Mouse (Mus musculus) ES-E14 (cell line): ENCODE results near the gene Crybg2. TPM values are rescaled to one million over a fixed set of nuclear protein-coding genes. Genes with fewer than 3 reads are reported as not detected.
A peak's percentile ranks its signal among the peaks of the same experiment; 100 is the strongest.

ENCODE experiments used
- DNase-seq: peaks from one replicate; pipeline ENCODE4 v3.0.0-alpha.2; 2013; ENCODE audit warnings: low read depth, low spot score
- H3K27ac ChIP-seq: 2 replicates; pipeline ENCODE4 v1.5.1; 2012; ENCODE audit warnings: low read depth, mild to moderate bottlenecking, low read length, moderate library complexity, mixed read lengths; ENCODE audit not compliant: poor library complexity, insufficient read depth, severe bottlenecking
- H3K36me3 ChIP-seq: 2 replicates; pipeline ENCODE4 v1.6.1; 2012; ENCODE audit warnings: mild to moderate bottlenecking, low read length, moderate library complexity, mixed read lengths; ENCODE audit not compliant: control insufficient read depth, poor library complexity, insufficient read depth, severe bottlenecking
- H3K4me1 ChIP-seq, 2 experiments: fragments of 150-350 bp in 1 of 2; sonication (generic) in 1 of 2; 2 replicates each; pipeline ENCODE4 v1.6.1; 2012; ENCODE audit warnings: low read length in 2 of 2, mild to moderate bottlenecking in 1 of 2, mixed read lengths in 1 of 2; ENCODE audit not compliant: control insufficient read depth in 2 of 2, insufficient read depth in 2 of 2, poor library complexity in 1 of 2
- H3K4me3 ChIP-seq, 2 experiments: fragments of 150-350 bp in 1 of 2; sonication (generic) in 1 of 2; 2 replicates each; pipeline ENCODE4 v1.5.1; 2012; ENCODE audit warnings: low read length in 2 of 2, low read depth in 1 of 2, mild to moderate bottlenecking in 1 of 2, mixed read lengths in 1 of 2; ENCODE audit not compliant: insufficient read depth in 1 of 2, poor library complexity in 1 of 2, severe bottlenecking in 1 of 2
- H3K9ac ChIP-seq: 2 replicates; pipeline ENCODE4 v1.6.1; 2012; ENCODE audit warnings: low read depth, mild to moderate bottlenecking, low read length, mixed read lengths; ENCODE audit not compliant: poor library complexity, insufficient read depth, severe bottlenecking
- H3K9me3 ChIP-seq: fragments of 150-350 bp; sonication (generic); 2 replicates; pipeline ENCODE4 v1.6.1; 2012; ENCODE audit warnings: low read depth, mild to moderate bottlenecking, low read length; ENCODE audit not compliant: control insufficient read depth, insufficient read depth
- CHD2 ChIP-seq: IDR thresholded peaks from 2 replicates; pipeline ENCODE4 v1.6.1; 2014; ENCODE audit warnings: mild to moderate bottlenecking, low read depth, low read length, inconsistent platforms
- HCFC1 ChIP-seq: IDR thresholded peaks from 2 replicates; pipeline ENCODE4 v1.6.1; 2012; ENCODE audit warnings: low read length, inconsistent platforms, borderline replicate concordance; ENCODE audit not compliant: insufficient read depth
- MAFK ChIP-seq: IDR thresholded peaks from 2 replicates; pipeline ENCODE4 v1.6.1; 2014; ENCODE audit warnings: mild to moderate bottlenecking, low read depth, low read length, inconsistent platforms; ENCODE audit not compliant: insufficient read depth
- ZC3H11A ChIP-seq: IDR thresholded peaks from 2 replicates; pipeline ENCODE4 v1.6.1; 2012; ENCODE audit warnings: low read depth, mild to moderate bottlenecking, inconsistent platforms, low read length, borderline replicate concordance
- ZNF384 ChIP-seq: IDR thresholded peaks from 2 replicates; pipeline ENCODE4 v1.6.1; 2012; ENCODE audit warnings: low read depth, low read length, inconsistent platforms
- in situ Hi-C, 2 experiments: fragments of 600-800 bp; cut with MboI; formaldehyde crosslinking; loops; one replicate each; pipeline ENCODE4 v1.15.1; 2025; ENCODE audit warnings: low sequenced_read_pairs in 2 of 2, inconsistent platforms in 1 of 2; ENCODE audit not compliant: unreplicated experiment in 2 of 2
- total RNA-seq: library from RNA; depleted of rRNA; stranded (reverse); fragments of 300-350 nt; gene quantifications from 2 replicates; pipeline ENCODE4 v1.2.3, GENCODE M21; 2012

Gene Crybg2
- total RNA-seq, 1 experiment, result 12.6 TPM

DNA sequence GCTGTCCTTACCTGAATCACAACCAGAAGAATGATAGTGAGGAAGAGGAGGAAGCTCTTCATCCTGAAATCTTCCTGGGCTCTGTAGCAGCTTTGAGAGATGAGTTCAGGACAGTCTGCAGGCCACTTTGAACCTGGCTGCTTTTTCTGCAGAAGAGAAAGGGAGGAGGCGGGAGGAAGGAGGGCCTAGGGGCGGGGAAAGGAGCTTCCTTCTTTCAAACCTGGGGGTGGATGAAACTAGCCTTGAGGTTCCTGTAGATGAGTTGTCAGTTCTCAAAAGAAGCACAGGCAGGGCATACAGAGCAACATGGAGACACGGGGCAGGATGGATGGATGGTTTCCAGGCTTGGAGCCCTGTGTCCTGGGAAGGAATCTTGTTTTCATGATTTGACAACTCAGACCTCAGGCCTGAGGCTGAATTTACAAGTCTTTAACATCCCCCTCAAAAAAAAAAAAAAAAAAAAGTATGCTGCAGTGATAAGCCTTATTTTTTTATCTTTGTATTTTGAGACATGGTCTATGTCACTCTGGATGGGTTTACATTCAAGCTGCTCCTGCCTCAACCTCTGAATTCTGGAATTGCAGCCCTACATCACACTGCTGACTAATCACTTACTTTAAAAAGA is 34.4 kb downstream of the Crybg2 start, which contains the start of gene Cd52:
TSS of gene Cd52 (minus strand) at position 160 of the 625 bp plus-strand sequence.
- H3K36me3 ChIP-seq, result no peaks in the 10 kb centered on the region
- no peak within 1 kb of the TSS for H3K27ac ChIP-seq
- H3K9ac ChIP-seq, result no peak within 1 kb of the TSS
- no peaks in the 10 kb centered on the region for H3K9me3 ChIP-seq
- H3K4me3 ChIP-seq, result no peak within 1 kb of the TSS
- in situ Hi-C loops, result no loop called here
- H3K4me1 ChIP-seq, result peaks cover 0 to 4% of the 10 kb centered on the region in 2 experiments; a peak in 1 of 4 replicates
- no peak for DNase-seq
- no peak for TF ChIP-seq MAFK
- 0 out of 2 replicates have a peak, but pooled peaks have one; percentile 10 for TF ChIP-seq ZNF384

- peaks cover 0 to 4% of the 10 kb centered on the region in 2 experiments; a peak in 1 of 4 replicates for H3K4me1 ChIP-seq
- no peak overlapping the region for H3K9ac ChIP-seq
- no peak overlapping the region for H3K27ac ChIP-seq
- no peak for DNase-seq
- H3K36me3 ChIP-seq, result no peaks in the 10 kb centered on the region
- no peak overlapping the region for H3K4me3 ChIP-seq
- TF ChIP-seq ZNF384, result no peak
- in situ Hi-C loops, result no loop called here
- no peaks in the 10 kb centered on the region for H3K9me3 ChIP-seq
Measured at GRCm38 (mm10) chr4:134096120-134096519, 35.5 kb downstream of the Crybg2 start.

DNA sequence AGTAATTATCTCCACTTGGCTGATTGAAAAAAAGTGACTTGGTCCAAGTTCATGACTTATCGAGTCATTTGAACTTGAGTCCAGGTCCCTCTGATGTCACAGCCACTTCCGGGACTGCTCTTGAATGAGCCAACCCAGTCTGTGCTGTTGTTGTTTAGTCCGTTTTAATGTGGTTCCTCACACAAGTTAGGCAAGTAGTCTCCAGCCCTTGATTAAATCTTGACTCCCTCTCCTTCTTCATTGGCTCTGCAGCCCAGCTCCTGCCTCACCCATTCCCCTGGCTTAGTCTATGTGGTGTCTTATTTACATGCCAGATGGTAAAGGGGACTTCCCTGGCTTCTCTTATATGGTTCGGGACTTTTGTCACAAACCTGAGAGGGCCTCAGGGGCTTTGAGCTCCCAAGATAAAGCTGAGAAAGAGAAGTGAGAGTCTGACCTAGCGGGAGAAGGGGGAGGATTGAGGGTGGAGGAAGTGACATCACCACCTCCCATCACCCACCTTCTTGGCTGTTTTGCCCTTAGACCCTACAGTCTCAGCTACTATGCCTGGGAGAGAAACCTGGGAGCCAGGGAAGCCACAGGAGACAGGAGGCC is 36.5 kb downstream of the Crybg2 start:
- H3K36me3 ChIP-seq, result no peaks in the 10 kb centered on the region
- no peak overlapping the region for H3K9ac ChIP-seq
- DNase-seq, result no peak
- H3K27ac ChIP-seq, result no peak overlapping the region
- H3K9me3 ChIP-seq, result no peaks in the 10 kb centered on the region
- in situ Hi-C loops, result no loop called here
- no peak for TF ChIP-seq CHD2
- TF ChIP-seq ZNF384, result no peak
- TF ChIP-seq ZC3H11A, result no peak
- no peak for TF ChIP-seq HCFC1
- TF ChIP-seq MAFK, result no peak
- H3K4me1 ChIP-seq, result peaks cover 0 to 4% of the 10 kb centered on the region in 2 experiments; a peak in 1 of 4 replicates
- H3K4me3 ChIP-seq, result no peak overlapping the region

DNA sequence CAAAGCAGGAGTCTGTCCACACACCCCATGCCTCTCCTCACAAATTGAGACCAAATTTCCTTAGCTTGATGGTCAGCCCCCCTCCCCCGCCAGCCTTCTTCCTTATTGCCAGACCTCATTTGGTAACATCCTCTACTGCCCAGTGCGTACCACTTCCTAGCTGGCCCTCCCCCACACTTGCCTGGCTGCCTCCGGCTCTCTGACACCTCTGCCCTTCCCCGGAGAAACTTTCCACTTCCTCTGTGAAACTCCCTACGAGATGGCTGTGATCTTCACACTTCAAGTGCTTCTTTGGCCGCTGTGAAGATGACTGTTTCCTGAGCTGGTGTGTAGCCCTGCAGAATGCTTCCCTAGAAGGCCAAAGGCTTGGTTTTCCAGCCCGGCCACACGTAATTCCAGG is 38.0 kb downstream of the Crybg2 start:
- Histone ChIP-seq H3K9me3 (no peaks in the 10 kb centered on the region), H3K4me1 (peaks cover 0 to 4% of the 10 kb centered on the region in 2 experiments; a peak in 1 of 4 replicates), H3K4me3 (no peak overlapping the region), H3K36me3 (no peaks in the 10 kb centered on the region), H3K27ac (no peak overlapping the region), H3K9ac (no peak overlapping the region)
- no peak for DNase-seq
- TF ChIP-seq CHD2 (no peak), ZNF384 (no peak), MAFK (no peak), HCFC1 (no peak), ZC3H11A (no peak)
- in situ Hi-C loops, result no loop called here

- Histone ChIP-seq H3K9me3 (no peaks in the 10 kb centered on the region), H3K27ac (no peak overlapping the region), H3K36me3 (no peaks in the 10 kb centered on the region), H3K4me1 (peaks cover 0 to 4% of the 10 kb centered on the region in 2 experiments; a peak in 1 of 4 replicates), H3K4me3 (no peak overlapping the region), H3K9ac (no peak overlapping the region)
- TF ChIP-seq MAFK, result no peak
- no peak for TF ChIP-seq ZNF384
- no peak for TF ChIP-seq ZC3H11A
- no peak for TF ChIP-seq CHD2
- no peak for TF ChIP-seq HCFC1
- no peak for DNase-seq
- in situ Hi-C loops, result no loop called here
Measured at GRCm38 (mm10) chr4:134100245-134100644, 39.6 kb downstream of the Crybg2 start.
